Mouse (Mus musculus) hindbrain, embryonic 12.5 days (tissue): ENCODE measurements around the gene Parp14. TPM values are rescaled to one million over a fixed set of nuclear protein-coding genes. Genes with fewer than 3 reads are reported as not detected.

Experiments
- ATAC-seq: fragments of 200-750 bp; cut with Nextera tagmentation; 2 replicates; pipeline ENCODE4 v1.8.0; 2017; ENCODE audit warnings: moderate TSS enrichment; ENCODE audit not compliant: low FRiP score
- H3K27ac ChIP-seq: fragments of 300-500 bp; sonication (generic); 2 replicates; pipeline ENCODE4 v1.5.1; 2016; ENCODE audit warnings: mild to moderate bottlenecking
- H3K27me3 ChIP-seq: fragments of 300-500 bp; sonication (generic); 2 replicates; pipeline ENCODE4 v1.6.1; 2016; ENCODE audit warnings: mild to moderate bottlenecking
- H3K36me3 ChIP-seq: fragments of 300-500 bp; sonication (generic); 2 replicates; pipeline ENCODE4 v1.6.1; 2016; ENCODE audit warnings: mild to moderate bottlenecking
- H3K4me1 ChIP-seq: fragments of 300-500 bp; sonication (generic); 2 replicates; pipeline ENCODE4 v1.6.1; 2016
- H3K4me2 ChIP-seq: fragments of 300-500 bp; sonication (generic); replicated peaks from 2 replicates; pipeline ENCODE4 v1.6.1; 2016; ENCODE audit warnings: mild to moderate bottlenecking
- H3K4me3 ChIP-seq: fragments of 300-500 bp; sonication (generic); 2 replicates; pipeline ENCODE4 v1.5.1; 2016; ENCODE audit warnings: mild to moderate bottlenecking
- H3K9ac ChIP-seq: fragments of 300-500 bp; sonication (generic); 2 replicates; pipeline ENCODE4 v1.6.1; 2016; ENCODE audit warnings: mild to moderate bottlenecking, moderate library complexity
- H3K9me3 ChIP-seq: fragments of 300-500 bp; sonication (generic); replicated peaks from 2 replicates; pipeline ENCODE4 v1.6.1; 2016; ENCODE audit warnings: mild to moderate bottlenecking
- WGBS: fragments of 180-500 bp; shearing (Covaris S2); methylation state at CpG from one replicate; pipeline ENCODE4 v1.1.7; 2016; 5-methylcytosine and 5-hydroxymethylcytosine counted together
- polyA plus RNA-seq: library from polyadenylated mRNA; unstranded; fragments of >200 nt; fragmentation: Nextera tagmentation; extraction: Ambion mirVana; gene quantifications from 2 replicates; pipeline ENCODE4 v1.2.1, GENCODE M21; 2016

Gene Parp14
- polyA plus RNA-seq, 1 experiment from 2014 or later, result 0.43 TPM

DNA sequence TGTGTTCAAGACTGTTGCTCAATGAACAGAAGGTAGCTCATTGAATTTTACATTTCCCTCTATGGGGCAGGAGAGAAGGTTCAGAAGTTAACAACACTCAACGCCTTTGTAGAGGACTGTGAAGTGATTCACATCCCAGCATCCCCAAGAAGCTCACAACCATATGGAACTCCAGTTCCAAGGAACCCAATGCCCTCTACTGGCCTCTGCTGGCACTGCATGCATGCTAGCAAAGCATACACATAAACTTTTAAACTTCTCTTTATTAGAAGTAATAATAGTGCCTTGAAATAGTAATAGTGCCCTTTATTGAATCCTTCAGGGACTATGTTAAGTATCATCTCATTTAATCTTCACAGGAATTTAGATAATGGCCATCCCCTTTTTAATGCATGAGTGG is 9.3 kb downstream of the Parp14 start:
- WGBS, result 96% methylated on average over 1 of the region's 1 CpGs
- Histone ChIP-seq H3K4me1 (no peaks in the 10 kb centered on the region), H3K36me3 (no peaks in the 10 kb centered on the region), H3K9ac (no peak overlapping the region), H3K9me3 (no peaks in the 10 kb centered on the region), H3K27ac (no peak overlapping the region), H3K4me2 (no peak overlapping the region), H3K27me3 (no peaks in the 10 kb centered on the region), H3K4me3 (no peak overlapping the region)
- no peak for ATAC-seq

DNA sequence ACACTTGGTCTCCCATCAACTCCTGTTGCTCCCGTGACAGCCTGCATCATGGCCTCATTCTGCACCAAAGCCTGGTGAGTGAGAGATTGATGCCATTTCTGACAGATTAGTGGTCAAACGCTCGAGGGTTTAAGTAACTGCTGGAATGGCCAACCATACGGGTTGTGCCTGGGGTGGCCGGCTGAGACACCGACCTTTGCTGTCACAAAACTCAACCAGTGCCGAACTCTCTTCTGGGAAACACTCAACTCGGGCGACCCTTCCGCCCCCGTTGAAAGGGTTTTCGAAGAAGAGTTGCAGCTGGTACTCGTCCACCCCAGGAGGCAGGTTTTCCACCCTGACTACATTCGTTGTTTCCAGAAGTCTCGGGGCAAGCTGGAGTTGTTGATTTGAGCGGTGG is 11.1 kb downstream of the Parp14 start:
- WGBS, result 83% methylated on average over 16 of the region's 16 CpGs
- ATAC-seq, result no peak
- H3K4me1 ChIP-seq, result no peaks in the 10 kb centered on the region

DNA sequence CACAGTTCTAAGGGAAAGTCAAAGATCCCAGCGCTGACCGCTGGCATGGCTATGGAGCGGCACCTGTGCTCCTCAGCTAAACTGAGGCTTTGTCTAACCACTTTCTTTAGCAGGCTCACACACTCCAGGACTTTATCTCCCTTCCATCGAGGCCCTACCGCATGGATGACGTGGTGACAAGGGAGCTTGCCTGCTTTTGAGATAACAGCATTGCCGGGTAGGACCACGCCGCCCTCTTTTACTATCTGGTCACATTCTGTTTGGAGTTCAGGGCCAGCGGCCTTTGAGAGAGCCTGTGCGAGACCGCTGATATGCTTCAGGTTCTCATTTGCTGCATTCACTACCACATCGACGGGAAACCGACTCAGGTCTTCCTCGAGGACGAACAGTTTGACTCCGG is 14.6 kb downstream of the Parp14 start:
- H3K9me3 ChIP-seq, result no peaks in the 10 kb centered on the region
- ATAC-seq, result no peak
- no peak overlapping the region for H3K4me3 ChIP-seq
- H3K36me3 ChIP-seq, result no peaks in the 10 kb centered on the region
- no peak overlapping the region for H3K4me2 ChIP-seq
- 92% methylated on average over 18 of the region's 18 CpGs for WGBS
- H3K9ac ChIP-seq, result no peak overlapping the region
- no peak overlapping the region for H3K27ac ChIP-seq
- H3K27me3 ChIP-seq, result no peaks in the 10 kb centered on the region
- no peaks in the 10 kb centered on the region for H3K4me1 ChIP-seq

More for the DNA sequence above, 11.1 kb downstream of the Parp14 start:
- no peak overlapping the region for H3K4me2 ChIP-seq
- no peak overlapping the region for H3K4me3 ChIP-seq
- H3K9ac ChIP-seq, result no peak overlapping the region
- H3K36me3 ChIP-seq, result no peaks in the 10 kb centered on the region
- H3K27me3 ChIP-seq, result no peaks in the 10 kb centered on the region
- H3K27ac ChIP-seq, result no peak overlapping the region
- no peaks in the 10 kb centered on the region for H3K9me3 ChIP-seq

DNA sequence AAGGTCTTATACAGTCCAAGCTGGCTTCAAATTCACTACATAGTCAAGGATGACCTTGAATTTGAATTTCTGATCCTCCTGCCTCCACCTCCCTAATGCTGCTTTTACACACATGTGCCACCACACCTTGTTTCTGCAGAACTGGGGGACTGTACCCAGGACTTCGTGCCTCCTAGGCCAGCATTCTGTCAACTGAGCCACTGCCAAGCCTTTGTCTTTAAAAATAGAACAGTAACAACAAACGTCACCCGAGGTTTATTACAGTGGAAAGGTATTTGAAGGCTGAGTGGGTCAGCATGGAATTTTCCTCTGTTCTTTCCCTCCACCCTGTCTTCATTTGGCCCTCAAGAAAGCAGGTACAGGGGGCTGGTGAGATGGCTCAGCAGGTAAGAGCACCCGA is 15.5 kb downstream of the Parp14 start:
- WGBS, result 80% methylated on average over 4 of the region's 4 CpGs
- H3K36me3 ChIP-seq, result no peaks in the 10 kb centered on the region

DNA sequence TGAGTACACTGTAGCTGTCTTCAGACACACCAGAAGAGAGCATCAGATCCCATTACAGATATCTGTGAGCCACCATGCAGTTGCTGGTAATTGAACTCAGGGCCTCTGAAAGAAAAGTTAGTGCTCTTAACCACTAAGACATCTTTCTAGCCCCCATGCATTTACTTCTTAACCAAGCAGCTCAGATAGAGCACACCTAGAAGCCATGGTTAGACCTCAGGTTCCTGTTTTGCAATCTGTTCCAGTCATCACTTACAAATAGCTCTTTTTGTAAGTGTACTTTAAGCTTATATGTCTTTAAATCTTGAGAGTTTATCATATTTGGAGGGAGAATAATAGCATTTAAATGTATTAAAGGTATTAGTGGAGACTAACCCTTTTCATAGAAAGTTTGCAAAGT is 24.2 kb downstream of the Parp14 start:
- ATAC-seq, result no peak
- Histone ChIP-seq H3K27me3 (no peaks in the 10 kb centered on the region), H3K9ac (no peak overlapping the region), H3K9me3 (no peaks in the 10 kb centered on the region), H3K4me1 (no peaks in the 10 kb centered on the region), H3K27ac (no peak overlapping the region), H3K4me2 (no peak overlapping the region), H3K4me3 (no peak overlapping the region), H3K36me3 (no peaks in the 10 kb centered on the region)

More for the DNA sequence above, 15.5 kb downstream of the Parp14 start:
- Histone ChIP-seq H3K27me3 (no peaks in the 10 kb centered on the region), H3K27ac (no peak overlapping the region), H3K9ac (no peak overlapping the region), H3K4me1 (no peaks in the 10 kb centered on the region), H3K4me2 (no peak overlapping the region), H3K4me3 (no peak overlapping the region), H3K9me3 (no peaks in the 10 kb centered on the region)
- no peak for ATAC-seq

DNA sequence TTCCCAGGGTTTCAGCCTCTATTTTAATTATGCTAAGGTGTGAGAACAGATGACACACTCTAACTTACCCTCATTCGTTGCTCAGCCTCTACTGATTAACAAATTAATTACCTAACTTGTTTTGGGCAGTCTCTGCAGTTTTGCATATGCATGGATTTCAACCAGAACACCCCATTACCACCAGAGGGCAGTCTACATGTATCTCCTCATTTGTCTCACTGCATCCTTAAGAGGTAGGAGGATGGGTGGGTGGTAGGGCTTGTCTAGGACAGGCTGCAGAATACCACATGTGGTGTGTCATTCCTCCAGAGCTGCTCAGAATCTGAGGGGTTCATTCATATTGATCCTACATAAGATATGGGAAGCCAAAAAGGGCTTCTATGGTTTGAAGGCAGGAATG is 31.7 kb downstream of the Parp14 start:
- no peak for ATAC-seq

DNA sequence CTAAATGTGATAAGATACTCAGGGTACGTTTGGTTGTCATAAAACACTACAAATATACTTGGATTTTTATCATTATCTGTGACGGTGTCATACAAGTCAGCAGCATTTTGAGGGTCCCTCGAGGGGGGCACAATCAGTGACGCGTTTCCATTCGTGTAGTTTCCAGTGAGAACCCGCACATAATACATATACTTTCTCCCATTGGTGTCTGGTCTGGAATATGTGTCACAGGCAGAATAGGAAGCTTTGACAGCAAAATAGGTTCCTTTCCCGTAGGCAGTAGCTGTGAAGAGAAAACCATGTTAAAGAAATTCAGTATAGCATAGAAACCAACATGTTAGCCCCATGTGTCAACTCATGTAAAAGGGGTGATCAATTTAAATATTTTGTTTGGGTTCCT is 36.7 kb downstream of the Parp14 start:
- 91% methylated on average over 8 of the region's 8 CpGs for WGBS
- no peak for ATAC-seq

More for the DNA sequence above, 31.7 kb downstream of the Parp14 start:
- Histone ChIP-seq H3K9ac (no peak overlapping the region), H3K4me2 (no peak overlapping the region), H3K9me3 (no peaks in the 10 kb centered on the region), H3K36me3 (no peaks in the 10 kb centered on the region), H3K4me3 (no peak overlapping the region), H3K4me1 (no peaks in the 10 kb centered on the region), H3K27me3 (no peaks in the 10 kb centered on the region), H3K27ac (no peak overlapping the region)
- 44% methylated on average over 1 of the region's 1 CpGs for WGBS

DNA sequence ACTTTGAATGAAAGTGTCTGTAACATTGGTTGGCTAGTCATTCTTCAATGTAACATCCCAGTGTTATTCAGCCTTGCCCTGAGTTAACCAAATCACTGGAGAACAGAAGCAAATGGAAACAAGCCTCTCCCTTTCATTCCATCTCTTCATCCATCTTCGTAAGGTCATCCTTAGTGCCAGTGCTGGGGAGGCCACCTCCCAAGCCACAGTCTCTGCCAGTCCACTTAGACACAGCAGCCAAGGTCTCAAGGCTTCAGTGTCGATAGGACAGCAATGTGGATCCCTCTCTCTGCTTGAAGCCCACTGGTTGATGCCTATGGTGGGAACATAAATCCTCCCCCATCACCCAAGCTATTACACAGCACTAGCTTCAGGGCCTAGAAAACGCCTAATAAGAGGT is 38.4 kb downstream of the Parp14 start:
- H3K27ac ChIP-seq, result no peak overlapping the region
- no peak for ATAC-seq
- no peak overlapping the region for H3K9ac ChIP-seq
- no peak overlapping the region for H3K4me3 ChIP-seq
- 88% methylated on average over 3 of the region's 3 CpGs for WGBS
- no peaks in the 10 kb centered on the region for H3K27me3 ChIP-seq
- H3K4me2 ChIP-seq, result no peak overlapping the region
- 0 out of 2 replicates have a peak, but pooled peaks cover under 1% of the 10 kb centered on the region for H3K36me3 ChIP-seq
- no peaks in the 10 kb centered on the region for H3K4me1 ChIP-seq
- H3K9me3 ChIP-seq, result no peaks in the 10 kb centered on the region

More for the DNA sequence above, 36.7 kb downstream of the Parp14 start:
- Histone ChIP-seq H3K4me2 (no peak overlapping the region), H3K4me1 (no peaks in the 10 kb centered on the region), H3K27ac (no peak overlapping the region), H3K9ac (no peak overlapping the region), H3K36me3 (no peaks in the 10 kb centered on the region), H3K4me3 (no peak overlapping the region), H3K27me3 (no peaks in the 10 kb centered on the region), H3K9me3 (no peaks in the 10 kb centered on the region)

DNA sequence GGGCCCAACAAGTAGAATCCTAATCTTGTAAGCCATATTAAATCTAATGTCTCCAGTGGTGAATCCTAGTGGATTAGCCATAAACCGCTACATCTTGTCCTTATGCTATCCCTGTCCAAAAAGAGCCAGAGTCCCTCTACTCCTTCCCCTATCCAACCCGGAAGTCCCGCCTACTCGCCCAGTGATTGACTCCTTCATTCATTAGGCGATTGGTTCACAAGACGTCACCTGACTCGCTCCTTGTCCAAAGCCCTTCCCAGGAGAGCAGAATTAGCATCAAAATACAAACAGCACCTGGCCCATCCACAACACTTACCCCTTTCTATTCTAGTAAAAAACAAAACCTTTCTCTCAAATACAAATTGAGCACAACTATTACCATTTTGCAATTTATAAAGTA is 41.3 kb downstream of the Parp14 start:
- ATAC-seq, result no peak
- H3K4me3 ChIP-seq, result no peak overlapping the region
- no peak overlapping the region for H3K27ac ChIP-seq

DNA sequence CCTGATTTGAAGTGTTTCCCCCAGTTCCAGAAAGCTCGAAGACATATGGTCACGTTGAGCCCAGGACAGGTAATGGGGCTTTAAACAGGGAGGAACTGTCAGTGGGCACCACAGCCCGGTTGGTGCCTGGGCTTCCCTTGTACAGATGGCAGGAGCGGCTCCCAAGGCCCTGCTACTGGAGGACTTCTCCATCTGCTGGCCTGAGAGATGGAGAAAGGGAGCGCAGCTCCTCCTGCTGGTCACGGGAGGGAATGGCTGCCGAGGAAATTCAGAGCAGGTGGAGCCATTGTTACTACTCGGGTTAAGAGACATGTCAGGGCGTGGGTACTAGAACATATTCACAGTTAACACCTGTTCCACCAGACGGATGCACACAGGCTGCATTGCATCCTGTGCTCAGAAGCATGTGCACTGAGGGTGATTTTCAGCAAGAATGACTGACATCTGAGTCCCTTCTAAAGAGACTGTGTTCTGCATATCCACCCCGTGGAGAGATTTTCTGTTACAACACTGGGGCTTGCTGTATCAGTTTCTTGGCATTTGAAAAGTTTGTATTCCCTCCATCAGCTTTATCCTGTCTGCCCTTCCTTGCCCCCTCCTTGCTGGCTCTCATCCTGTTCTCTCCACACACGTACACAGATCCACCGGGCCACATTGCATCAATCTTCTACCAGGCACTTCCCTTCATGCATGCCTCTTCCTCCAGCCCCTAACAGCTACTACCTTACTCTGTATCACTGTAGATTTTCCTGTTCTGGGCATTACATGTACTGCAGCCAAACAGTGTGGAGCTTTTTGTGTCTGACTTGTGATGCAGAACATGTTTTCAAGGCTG is 53.9 kb downstream of the Parp14 start:
- Histone ChIP-seq H3K4me1 (no peaks in the 10 kb centered on the region), H3K4me3 (no peak overlapping the region), H3K9ac (no peak overlapping the region), H3K27ac (no peak overlapping the region), H3K9me3 (no peaks in the 10 kb centered on the region), H3K27me3 (no peaks in the 10 kb centered on the region), H3K4me2 (no peak overlapping the region), H3K36me3 (peaks cover 24% of the 10 kb centered on the region)
- 38% methylated on average over 13 of the region's 13 CpGs for WGBS
- peak; percentile 82 for ATAC-seq

More for the DNA sequence above, 41.3 kb downstream of the Parp14 start:
- peaks cover 22% of the 10 kb centered on the region for H3K36me3 ChIP-seq
- H3K4me2 ChIP-seq, result no peak overlapping the region
- no peaks in the 10 kb centered on the region for H3K27me3 ChIP-seq
- no peak overlapping the region for H3K9ac ChIP-seq
- no peaks in the 10 kb centered on the region for H3K4me1 ChIP-seq
- no peaks in the 10 kb centered on the region for H3K9me3 ChIP-seq
- WGBS, result 25% methylated on average over 7 of the region's 7 CpGs

DNA sequence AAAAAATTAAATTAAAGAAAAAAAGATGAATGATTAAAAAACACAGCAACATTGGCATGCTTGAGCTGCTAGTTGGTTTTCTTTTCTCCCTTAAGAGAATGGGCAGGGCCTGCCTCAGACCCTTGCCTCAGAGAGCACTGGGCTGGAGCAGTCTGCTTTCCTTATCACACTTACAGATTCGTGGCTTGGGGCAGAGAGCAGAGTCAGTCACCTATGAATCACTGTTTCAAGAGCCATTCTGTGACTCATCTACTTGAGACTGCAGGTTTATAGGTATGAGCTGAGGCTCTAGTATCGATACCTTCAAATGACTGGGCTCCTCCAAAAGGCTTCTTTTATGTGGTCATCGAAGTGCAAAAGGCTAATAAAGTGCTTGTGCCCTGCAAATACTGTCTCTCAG is 58.2 kb downstream of the Parp14 start:
- ATAC-seq, result no peak
- H3K36me3 ChIP-seq, result peaks cover 8% of the 10 kb centered on the region; the same call in 1 of the 2 replicates
- no peak overlapping the region for H3K4me3 ChIP-seq
- H3K4me1 ChIP-seq, result no peaks in the 10 kb centered on the region
- H3K9ac ChIP-seq, result no peak overlapping the region
- H3K27me3 ChIP-seq, result no peaks in the 10 kb centered on the region
- H3K4me2 ChIP-seq, result no peak overlapping the region
- H3K9me3 ChIP-seq, result no peaks in the 10 kb centered on the region
- WGBS, result 87% methylated on average over 3 of the region's 3 CpGs
- H3K27ac ChIP-seq, result no peak overlapping the region

DNA sequence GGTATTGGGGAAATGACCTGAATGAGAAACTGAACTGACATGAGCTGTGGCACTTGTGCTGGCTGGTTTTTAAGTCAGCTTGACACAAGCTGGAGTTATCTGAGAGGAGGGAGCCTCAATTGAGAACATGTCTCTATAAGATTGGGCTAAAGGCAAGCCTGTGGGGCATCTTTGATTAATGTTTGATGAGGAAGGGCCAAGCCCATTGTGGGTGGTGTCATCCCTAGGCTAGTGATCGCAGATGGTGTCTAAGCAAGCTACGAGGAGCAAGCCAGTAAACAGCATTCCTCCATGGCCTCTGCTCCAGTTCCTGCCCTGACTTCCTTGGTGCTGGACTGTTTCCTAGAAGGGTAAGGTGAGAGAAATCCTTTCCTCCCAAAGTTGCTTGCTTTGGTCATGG is 62.5 kb downstream of the Parp14 start:
- WGBS, result 98% methylated on average over 2 of the region's 2 CpGs
- H3K4me3 ChIP-seq, result no peak overlapping the region
- no peak overlapping the region for H3K27ac ChIP-seq
- no peak overlapping the region for H3K4me2 ChIP-seq
- no peak for ATAC-seq
- peaks cover 4% of the 10 kb centered on the region; the same call in 1 of the 2 replicates for H3K36me3 ChIP-seq
- no peaks in the 10 kb centered on the region for H3K4me1 ChIP-seq
- no peaks in the 10 kb centered on the region for H3K9me3 ChIP-seq
- no peaks in the 10 kb centered on the region for H3K27me3 ChIP-seq
- H3K9ac ChIP-seq, result no peak overlapping the region

DNA sequence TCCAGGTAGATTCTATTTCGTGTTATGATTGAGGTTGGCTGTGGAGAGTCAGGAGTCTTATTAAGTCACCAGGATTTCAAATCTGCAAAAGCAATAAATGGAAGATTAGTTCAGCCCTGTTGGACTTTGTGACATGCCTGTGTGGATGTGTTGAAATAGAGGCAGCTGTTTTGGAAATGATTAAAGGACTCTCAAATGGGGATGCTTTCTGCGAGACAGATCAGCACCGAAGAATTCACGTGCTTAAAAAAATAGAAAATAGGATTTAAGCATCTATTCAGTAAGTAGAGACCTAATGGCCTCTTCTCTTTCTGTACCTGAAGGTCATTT is 63.7 kb downstream of the Parp14 start:
- 86% methylated on average over 4 of the region's 4 CpGs for WGBS
- Histone ChIP-seq H3K4me3 (no peak overlapping the region), H3K27me3 (no peaks in the 10 kb centered on the region), H3K9me3 (no peaks in the 10 kb centered on the region), H3K4me2 (no peak overlapping the region), H3K4me1 (no peaks in the 10 kb centered on the region), H3K27ac (no peak overlapping the region), H3K36me3 (peaks cover 4% of the 10 kb centered on the region; the same call in 1 of the 2 replicates), H3K9ac (no peak overlapping the region)
- ATAC-seq, result no peak
